Mouse (Mus musculus) liver, postnatal 0 days (tissue): ENCODE measurements around the gene H2afv.

ENCODE experiments used
- CTCF ChIP-seq: sonication (generic); IDR thresholded peaks from 2 replicates; pipeline ENCODE4 v1.5.1; 2016; ENCODE audit warnings: antibody characterized with exemption, low read depth
- EP300 ChIP-seq: IDR thresholded peaks from 2 replicates; pipeline ENCODE4 v1.6.1; 2016; ENCODE audit warnings: antibody characterized with exemption, low read depth, mild to moderate bottlenecking

GRCm38 (mm10) chr11:6403830-6404405, 40.3 kb downstream of the H2afv start:
- no peak for TF ChIP-seq CTCF
- TF ChIP-seq EP300 = no peak
